Mouse (Mus musculus) liver, embryonic 11.5 days (tissue): ENCODE measurements around the gene Sipa1l3. TPM values are rescaled to one million over a fixed set of nuclear protein-coding genes. Genes with fewer than 3 reads are reported as not detected.
A peak's percentile ranks its signal among the peaks of the same experiment; 100 is the strongest.

Experiments
- ATAC-seq: fragments of 200-750 bp; cut with Nextera tagmentation; replicated peaks from 2 replicates; pipeline ENCODE4 v1.8.0; 2017; ENCODE audit warnings: moderate number of reproducible peaks, mild to moderate bottlenecking, moderate TSS enrichment, moderate library complexity; ENCODE audit not compliant: low FRiP score
- DNase-seq: peaks from one replicate; pipeline ENCODE4 v3.0.0-alpha.2; 2017; ENCODE audit warnings: low spot score
- H3K27ac ChIP-seq: fragments of 300-500 bp; sonication (generic); 2 replicates; pipeline ENCODE4 v1.5.1; 2014; ENCODE audit warnings: mild to moderate bottlenecking, low read depth, low read length, control low read depth
- H3K27me3 ChIP-seq: fragments of 300-500 bp; sonication (generic); replicated peaks from 2 replicates; pipeline ENCODE4 v1.6.1; 2014; ENCODE audit warnings: low read length, mixed read lengths; ENCODE audit not compliant: control insufficient read depth, insufficient read depth
- H3K36me3 ChIP-seq: fragments of 300-500 bp; sonication (generic); 2 replicates; pipeline ENCODE4 v1.6.1; 2014; ENCODE audit warnings: mild to moderate bottlenecking, low read length, moderate library complexity, mixed read lengths; ENCODE audit not compliant: control insufficient read depth, insufficient read depth
- H3K4me1 ChIP-seq: fragments of 300-500 bp; sonication (generic); replicated peaks from 2 replicates; pipeline ENCODE4 v1.6.1; 2014; ENCODE audit warnings: low read length, mixed read lengths; ENCODE audit not compliant: control insufficient read depth, insufficient read depth
- H3K4me2 ChIP-seq: fragments of 300-500 bp; sonication (generic); 2 replicates; pipeline ENCODE4 v1.6.1; 2014; ENCODE audit warnings: mild to moderate bottlenecking, control low read depth, moderate library complexity
- H3K4me3 ChIP-seq: fragments of 300-500 bp; sonication (generic); 2 replicates; pipeline ENCODE4 v1.5.1; 2014; ENCODE audit warnings: low read depth, low read length, control low read depth
- H3K9ac ChIP-seq: fragments of 300-500 bp; sonication (generic); 2 replicates; pipeline ENCODE4 v1.6.1; 2014; ENCODE audit warnings: low read depth, low read length, control low read depth
- H3K9me3 ChIP-seq: fragments of 300-500 bp; sonication (generic); 2 replicates; pipeline ENCODE4 v1.6.1; 2016; ENCODE audit warnings: low read length, inconsistent platforms, mixed read lengths; ENCODE audit not compliant: control insufficient read depth
- WGBS: fragments of 180-500 bp; shearing (Covaris S2); extraction: QIAGEN DNeasy Blood & Tissue Kit; methylation state at CpG from one replicate; pipeline ENCODE4 v1.1.7; 2014; 5-methylcytosine and 5-hydroxymethylcytosine counted together
- polyA plus RNA-seq: library from polyadenylated mRNA; unstranded; fragments of >200 nt; fragmentation: Nextera tagmentation; extraction: Ambion mirVana; gene quantifications from 2 replicates; pipeline ENCODE4 v1.2.1, GENCODE M21; 2014

Sipa1l3 gene
- polyA plus RNA-seq: 9.0 and 10.1 TPM in 2 replicates

- H3K9ac ChIP-seq: peak within 1 kb of the TSS; percentile 85
- H3K4me1 ChIP-seq: peaks cover 19% of the 10 kb centered on the region
- peak within 1 kb of the TSS; percentile 97 for H3K4me2 ChIP-seq
- no peaks in the 10 kb centered on the region for H3K9me3 ChIP-seq
- ATAC-seq (peak; percentile 99), DNase-seq (peak; percentile 96)
- H3K36me3 ChIP-seq: no peaks in the 10 kb centered on the region
- peak within 1 kb of the TSS; percentile 92 for H3K4me3 ChIP-seq
- WGBS: under 1% methylated on average over 84 of the region's 88 CpGs
- no peaks in the 10 kb centered on the region for H3K27me3 ChIP-seq
- no peak within 1 kb of the TSS for H3K27ac ChIP-seq
These were observed at the start of gene Sipa1l3 for GRCm38 (mm10) chr7:29518421-29519210. Sipa1l3 (minus strand) TSS chr7:29518641.

DNA sequence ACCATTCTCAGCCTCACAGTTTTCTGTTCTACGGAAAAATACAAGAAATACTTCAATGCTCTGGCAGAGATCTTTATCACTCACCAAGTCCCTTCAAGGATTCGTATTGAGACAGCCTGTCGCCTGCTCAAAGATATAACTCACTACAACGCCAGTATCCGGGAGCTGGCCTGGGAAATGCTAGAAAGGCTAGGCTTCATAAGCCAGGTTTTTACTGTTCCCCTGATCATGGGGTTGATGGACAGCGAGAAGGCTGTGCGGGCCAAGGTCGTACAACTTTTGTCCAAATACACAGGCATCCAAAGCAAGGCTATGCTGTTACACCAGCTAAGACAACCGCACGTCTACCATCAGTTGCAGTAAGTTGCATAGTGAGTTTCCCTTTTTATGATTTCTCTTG lies 44.6 kb upstream of the Sipa1l3 start:
- Histone ChIP-seq H3K4me2 (no peak overlapping the region), H3K9ac (no peak overlapping the region), H3K9me3 (no peaks in the 10 kb centered on the region), H3K4me1 (no peaks in the 10 kb centered on the region), H3K27ac (no peak overlapping the region), H3K36me3 (no peaks in the 10 kb centered on the region), H3K4me3 (no peak overlapping the region), H3K27me3 (no peaks in the 10 kb centered on the region)
- DNase-seq (no peak), ATAC-seq (no peak)
- 86% methylated on average over 10 of the region's 10 CpGs for WGBS

GRCm38 (mm10) chr7:29561046-29561445 lies 42.6 kb upstream of the Sipa1l3 start:
- Histone ChIP-seq H3K9ac (no peak overlapping the region), H3K9me3 (no peaks in the 10 kb centered on the region), H3K36me3 (no peaks in the 10 kb centered on the region), H3K27ac (no peak overlapping the region), H3K27me3 (no peaks in the 10 kb centered on the region), H3K4me1 (no peaks in the 10 kb centered on the region), H3K4me2 (no peak overlapping the region), H3K4me3 (no peak overlapping the region)
- no peak for ATAC-seq
- DNase-seq: no peak
- 72% methylated on average over 9 of the region's 9 CpGs for WGBS

GRCm38 (mm10) chr7:29559290-29559689 lies 40.8 kb upstream of the Sipa1l3 start:
- 55% methylated on average over 4 of the region's 4 CpGs for WGBS
- no peaks in the 10 kb centered on the region for H3K9me3 ChIP-seq
- no peaks in the 10 kb centered on the region for H3K27me3 ChIP-seq
- H3K36me3 ChIP-seq: no peaks in the 10 kb centered on the region
- ATAC-seq (no peak), DNase-seq (no peak)
- H3K27ac ChIP-seq: no peak overlapping the region
- no peak overlapping the region for H3K4me2 ChIP-seq
- no peak overlapping the region for H3K4me3 ChIP-seq
- no peaks in the 10 kb centered on the region for H3K4me1 ChIP-seq
- no peak overlapping the region for H3K9ac ChIP-seq

DNA sequence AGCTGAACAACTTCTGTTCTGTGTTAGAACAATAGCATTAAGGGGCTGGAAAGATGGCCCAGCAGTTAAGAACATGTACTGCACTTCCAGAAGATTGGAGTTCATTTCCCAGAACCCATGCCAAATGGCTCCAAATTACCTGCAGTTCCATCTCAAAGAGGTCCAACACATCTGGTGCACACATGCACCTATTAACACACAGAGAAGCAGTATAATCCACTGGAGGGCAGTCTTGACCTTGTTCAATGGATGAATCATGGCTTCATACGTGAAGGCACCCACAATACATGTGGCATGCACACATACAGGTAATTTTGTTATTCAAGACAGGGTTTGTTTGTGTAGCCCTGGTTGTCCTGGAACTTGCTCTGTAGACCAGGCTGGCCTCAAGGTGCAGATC lies 40.3 kb upstream of the Sipa1l3 start:
- H3K9me3 ChIP-seq: no peaks in the 10 kb centered on the region
- WGBS: 66% methylated on average over 1 of the region's 1 CpGs
- H3K4me3 ChIP-seq: no peak overlapping the region
- H3K27ac ChIP-seq: no peak overlapping the region
- H3K27me3 ChIP-seq: no peaks in the 10 kb centered on the region
- no peak for ATAC-seq
- H3K4me1 ChIP-seq: no peaks in the 10 kb centered on the region
- H3K36me3 ChIP-seq: no peaks in the 10 kb centered on the region
- H3K9ac ChIP-seq: no peak overlapping the region
- no peak overlapping the region for H3K4me2 ChIP-seq
- no peak for DNase-seq

DNA sequence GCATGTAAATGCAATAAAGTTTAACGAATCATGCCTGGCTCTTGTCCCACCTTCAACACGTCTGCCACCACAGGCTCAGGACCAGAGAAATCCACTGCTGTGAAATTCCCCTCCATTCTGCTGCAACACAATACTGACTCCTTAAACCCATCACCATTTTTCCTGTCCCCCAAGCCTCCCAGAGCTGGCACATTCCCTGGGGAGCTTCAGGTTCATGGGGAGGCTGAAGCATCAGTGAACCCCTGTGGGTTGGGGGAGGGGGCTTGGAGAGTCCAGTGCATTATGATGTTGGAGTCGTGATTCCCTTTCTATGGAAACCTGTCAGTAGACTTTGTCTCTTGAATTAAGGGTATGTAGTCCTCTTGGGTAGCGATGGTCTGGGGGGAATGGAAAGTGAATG lies 37.8 kb upstream of the Sipa1l3 start:
- H3K9ac ChIP-seq: no peak overlapping the region
- ATAC-seq (no peak), DNase-seq (no peak)
- no peak overlapping the region for H3K4me2 ChIP-seq
- no peak overlapping the region for H3K27ac ChIP-seq
- no peak overlapping the region for H3K4me3 ChIP-seq
- 0 out of 2 replicates have a peak, but pooled peaks cover 3% of the 10 kb centered on the region for H3K9me3 ChIP-seq
- H3K36me3 ChIP-seq: no peaks in the 10 kb centered on the region
- WGBS: 66% methylated on average over 4 of the region's 4 CpGs
- no peaks in the 10 kb centered on the region for H3K27me3 ChIP-seq
- no peaks in the 10 kb centered on the region for H3K4me1 ChIP-seq

DNA sequence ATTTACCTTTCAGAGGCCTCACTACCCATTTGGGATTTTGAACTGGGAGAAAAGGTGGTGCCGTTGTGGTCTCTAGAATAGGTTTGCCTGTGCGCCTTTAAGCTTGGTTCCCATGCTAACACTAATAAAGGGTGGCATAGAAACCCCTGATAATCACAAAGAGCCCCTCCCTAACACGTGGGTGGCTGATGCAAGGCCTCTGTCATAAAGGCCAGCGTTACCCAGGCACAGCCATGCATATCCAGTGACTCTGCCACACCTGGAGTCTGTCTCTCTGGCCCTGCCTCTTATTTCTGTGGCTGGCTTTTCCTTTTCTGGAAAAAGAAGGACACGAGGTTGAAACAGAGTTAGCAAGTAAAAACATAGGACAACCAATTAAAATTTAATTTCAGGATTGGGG lies 37.1 kb upstream of the Sipa1l3 start:
- Histone ChIP-seq H3K9ac (no peak overlapping the region), H3K9me3 (0 out of 2 replicates have a peak, but pooled peaks cover 3% of the 10 kb centered on the region), H3K4me3 (no peak overlapping the region), H3K36me3 (no peaks in the 10 kb centered on the region), H3K4me1 (no peaks in the 10 kb centered on the region), H3K27me3 (no peaks in the 10 kb centered on the region), H3K27ac (no peak overlapping the region), H3K4me2 (no peak overlapping the region)
- DNase-seq (no peak), ATAC-seq (no peak)
- WGBS: 72% methylated on average over 5 of the region's 5 CpGs

GRCm38 (mm10) chr7:29555051-29555450 lies 36.6 kb upstream of the Sipa1l3 start:
- no peak overlapping the region for H3K4me3 ChIP-seq
- H3K27ac ChIP-seq: no peak overlapping the region
- 0 out of 2 replicates have a peak, but pooled peaks cover 3% of the 10 kb centered on the region for H3K9me3 ChIP-seq
- no peak for DNase-seq
- no peaks in the 10 kb centered on the region for H3K27me3 ChIP-seq
- no peak for ATAC-seq
- no peaks in the 10 kb centered on the region for H3K36me3 ChIP-seq
- H3K4me1 ChIP-seq: no peaks in the 10 kb centered on the region
- H3K4me2 ChIP-seq: no peak overlapping the region
- WGBS: 80% methylated on average over 13 of the region's 13 CpGs
- H3K9ac ChIP-seq: no peak overlapping the region

DNA sequence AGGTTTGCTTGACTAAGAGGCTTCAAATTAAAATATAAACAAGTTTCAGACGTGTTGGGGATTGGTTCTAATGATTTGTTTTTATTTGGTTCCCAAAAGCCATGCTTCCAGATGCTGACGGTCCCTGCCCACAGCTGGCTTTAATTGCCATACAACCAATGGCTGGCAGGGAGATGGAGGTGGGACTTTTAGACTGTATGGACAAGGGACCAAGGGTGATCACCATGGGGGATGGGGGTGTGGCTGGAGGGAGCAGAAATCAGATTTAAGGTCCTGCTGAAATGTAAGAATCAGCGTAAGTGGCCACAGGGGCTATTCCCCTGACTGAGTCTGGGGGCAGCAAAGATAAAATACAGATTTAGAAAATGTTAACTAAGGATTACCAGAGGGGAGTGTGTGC lies 32.2 kb upstream of the Sipa1l3 start:
- H3K9ac ChIP-seq: no peak overlapping the region
- H3K4me1 ChIP-seq: no peaks in the 10 kb centered on the region
- H3K27ac ChIP-seq: no peak overlapping the region
- H3K27me3 ChIP-seq: no peaks in the 10 kb centered on the region
- no peak overlapping the region for H3K4me2 ChIP-seq
- ATAC-seq (no peak), DNase-seq (no peak)
- H3K36me3 ChIP-seq: no peaks in the 10 kb centered on the region
- H3K9me3 ChIP-seq: 0 out of 2 replicates have a peak, but pooled peaks cover 3% of the 10 kb centered on the region
- WGBS: 55% methylated on average over 3 of the region's 3 CpGs
- no peak overlapping the region for H3K4me3 ChIP-seq
